Mouse (Mus musculus): Measurements from ENCODE around the gene Pex7. TPM values are rescaled to one million over a fixed set of nuclear protein-coding genes. Genes with fewer than 3 reads are reported as not detected.
A peak's percentile ranks its signal among the peaks of the same experiment; 100 is the strongest.

Gene Pex7
- polyA plus RNA-seq, 1 experiment from 2014 or later, result 51.4 TPM

GRCm38 (mm10) chr10:19924256-19924655 is 16.8 kb upstream of the Pex7 start:
- H3K36me3 ChIP-seq (ENCODE audit: control insufficient read depth, insufficient read depth, low read length), result no peaks in the 10 kb centered on the region
- peaks cover 3% of the 10 kb centered on the region for H3K4me1 ChIP-seq (ENCODE audit: control insufficient read depth, insufficient read depth, low read length)
- H3K4me2 ChIP-seq (ENCODE audit: low read depth, low read length), result no peak overlapping the region
- WGBS, result 77% methylated on average over 2 of the region's 2 CpGs
- ATAC-seq, result no peak
- no peaks in the 10 kb centered on the region for H3K9me3 ChIP-seq (ENCODE audit: control insufficient read depth, low read length)
- H3K27me3 ChIP-seq (replicated peaks; ENCODE audit: control insufficient read depth, insufficient read depth, low read length), result 0 out of 2 replicates have a peak, but pooled peaks cover 2% of the 10 kb centered on the region
- H3K9ac ChIP-seq (ENCODE audit: low read depth, low read length), result no peak overlapping the region
- H3K4me3 ChIP-seq (ENCODE audit: low read length), result no peak overlapping the region
- no peak overlapping the region for H3K27ac ChIP-seq (ENCODE audit: low read length)

- H3K4me3 ChIP-seq (ENCODE audit: low read length), result no peak overlapping the region
- 59% methylated on average over 4 of the region's 4 CpGs for WGBS
- H3K27me3 ChIP-seq (replicated peaks; ENCODE audit: control insufficient read depth, insufficient read depth, low read length), result 0 out of 2 replicates have a peak, but pooled peaks cover 2% of the 10 kb centered on the region
Measured at GRCm38 (mm10) chr10:19922410-19922809, 14.9 kb upstream of the Pex7 start.

GRCm38 (mm10) chr10:19915301-19915700 is 7.8 kb upstream of the Pex7 start:
- Histone ChIP-seq H3K4me3 (ENCODE audit: low read length) (no peak overlapping the region), H3K4me2 (ENCODE audit: low read depth, low read length) (no peak overlapping the region), H3K27ac (ENCODE audit: low read length) (no peak overlapping the region), H3K9ac (ENCODE audit: low read depth, low read length) (no peak overlapping the region), H3K4me1 (ENCODE audit: control insufficient read depth, insufficient read depth, low read length) (no peaks in the 10 kb centered on the region), H3K27me3 (replicated peaks; ENCODE audit: control insufficient read depth, insufficient read depth, low read length) (no peaks in the 10 kb centered on the region), H3K36me3 (ENCODE audit: control insufficient read depth, insufficient read depth, low read length) (no peaks in the 10 kb centered on the region), H3K9me3 (ENCODE audit: control insufficient read depth, low read length) (no peaks in the 10 kb centered on the region)
- 45% methylated on average over 1 of the region's 1 CpGs for WGBS
- ATAC-seq, result peak; percentile 84

More at GRCm38 (mm10) chr10:19922410-19922809, 14.9 kb upstream of the Pex7 start:
- ATAC-seq, result no peak
- Histone ChIP-seq H3K9ac (ENCODE audit: low read depth, low read length) (no peak overlapping the region), H3K4me1 (ENCODE audit: control insufficient read depth, insufficient read depth, low read length) (peaks cover 3% of the 10 kb centered on the region), H3K9me3 (ENCODE audit: control insufficient read depth, low read length) (no peaks in the 10 kb centered on the region), H3K27ac (ENCODE audit: low read length) (no peak overlapping the region), H3K36me3 (ENCODE audit: control insufficient read depth, insufficient read depth, low read length) (no peaks in the 10 kb centered on the region), H3K4me2 (ENCODE audit: low read depth, low read length) (no peak overlapping the region)

- no peaks in the 10 kb centered on the region for H3K9me3 ChIP-seq (ENCODE audit: control insufficient read depth, low read length)
- ATAC-seq, result no peak
- WGBS, result 83% methylated on average over 4 of the region's 4 CpGs
Measured at GRCm38 (mm10) chr10:19913806-19914205, 6.3 kb upstream of the Pex7 start.

GRCm38 (mm10) chr10:19911583-19911982 is 4.1 kb upstream of the Pex7 start:
- ATAC-seq, result no peak
- Histone ChIP-seq H3K27ac (ENCODE audit: low read length) (no peak overlapping the region), H3K36me3 (ENCODE audit: control insufficient read depth, insufficient read depth, low read length) (no peaks in the 10 kb centered on the region), H3K4me2 (ENCODE audit: low read depth, low read length) (no peak overlapping the region), H3K4me3 (ENCODE audit: low read length) (no peak overlapping the region), H3K9me3 (ENCODE audit: control insufficient read depth, low read length) (no peaks in the 10 kb centered on the region), H3K4me1 (ENCODE audit: control insufficient read depth, insufficient read depth, low read length) (peaks cover 3% of the 10 kb centered on the region; the same call in 1 of the 2 replicates), H3K27me3 (replicated peaks; ENCODE audit: control insufficient read depth, insufficient read depth, low read length) (no peaks in the 10 kb centered on the region), H3K9ac (ENCODE audit: low read depth, low read length) (no peak overlapping the region)
- 18% methylated on average over 1 of the region's 1 CpGs for WGBS

More at GRCm38 (mm10) chr10:19913806-19914205, 6.3 kb upstream of the Pex7 start:
- Histone ChIP-seq H3K27ac (ENCODE audit: low read length) (no peak overlapping the region), H3K9ac (ENCODE audit: low read depth, low read length) (no peak overlapping the region), H3K4me1 (ENCODE audit: control insufficient read depth, insufficient read depth, low read length) (no peaks in the 10 kb centered on the region), H3K36me3 (ENCODE audit: control insufficient read depth, insufficient read depth, low read length) (no peaks in the 10 kb centered on the region), H3K27me3 (replicated peaks; ENCODE audit: control insufficient read depth, insufficient read depth, low read length) (no peaks in the 10 kb centered on the region), H3K4me3 (ENCODE audit: low read length) (no peak overlapping the region), H3K4me2 (ENCODE audit: low read depth, low read length) (no peak overlapping the region)

GRCm38 (mm10) chr10:19910516-19910915 is 3.0 kb upstream of the Pex7 start:
- WGBS, result 59% methylated on average over 2 of the region's 2 CpGs
- peaks cover 3% of the 10 kb centered on the region; the same call in 1 of the 2 replicates for H3K4me1 ChIP-seq (ENCODE audit: control insufficient read depth, insufficient read depth, low read length)
- no peak for ATAC-seq
- H3K36me3 ChIP-seq (ENCODE audit: control insufficient read depth, insufficient read depth, low read length), result no peaks in the 10 kb centered on the region
- no peak overlapping the region for H3K9ac ChIP-seq (ENCODE audit: low read depth, low read length)
- H3K4me3 ChIP-seq (ENCODE audit: low read length), result no peak overlapping the region
- no peaks in the 10 kb centered on the region for H3K9me3 ChIP-seq (ENCODE audit: control insufficient read depth, low read length)
- no peak overlapping the region for H3K4me2 ChIP-seq (ENCODE audit: low read depth, low read length)
- H3K27ac ChIP-seq (ENCODE audit: low read length), result no peak overlapping the region
- H3K27me3 ChIP-seq (replicated peaks; ENCODE audit: control insufficient read depth, insufficient read depth, low read length), result no peaks in the 10 kb centered on the region

- no peaks in the 10 kb centered on the region for H3K36me3 ChIP-seq (ENCODE audit: control insufficient read depth, insufficient read depth, low read length)
Measured at GRCm38 (mm10) chr10:19908076-19908475, 587 bp upstream of the Pex7 start.

GRCm38 (mm10) chr10:19904077-19904820 is 3.2 kb downstream of the Pex7 start:
- Histone ChIP-seq H3K4me3 (ENCODE audit: low read length) (no peak overlapping the region), H3K4me1 (ENCODE audit: control insufficient read depth, insufficient read depth, low read length) (peaks cover 3% of the 10 kb centered on the region; the same call in 1 of the 2 replicates), H3K27ac (ENCODE audit: low read length) (no peak overlapping the region), H3K4me2 (ENCODE audit: low read depth, low read length) (no peak overlapping the region), H3K36me3 (ENCODE audit: control insufficient read depth, insufficient read depth, low read length) (no peaks in the 10 kb centered on the region), H3K9ac (ENCODE audit: low read depth, low read length) (no peak overlapping the region), H3K9me3 (ENCODE audit: control insufficient read depth, low read length) (no peaks in the 10 kb centered on the region), H3K27me3 (replicated peaks; ENCODE audit: control insufficient read depth, insufficient read depth, low read length) (no peaks in the 10 kb centered on the region)
- no peak for ATAC-seq
- WGBS, result 78% methylated on average over 13 of the region's 13 CpGs

More at GRCm38 (mm10) chr10:19908076-19908475, 587 bp upstream of the Pex7 start:
- ATAC-seq, result peak; percentile 54
- Histone ChIP-seq H3K9ac (ENCODE audit: low read depth, low read length) (no peak overlapping the region), H3K4me2 (ENCODE audit: low read depth, low read length) (peak overlapping the region; percentile 3; the same call in 1 of the 2 replicates), H3K27me3 (replicated peaks; ENCODE audit: control insufficient read depth, insufficient read depth, low read length) (no peaks in the 10 kb centered on the region), H3K4me1 (ENCODE audit: control insufficient read depth, insufficient read depth, low read length) (peaks cover 3% of the 10 kb centered on the region; the same call in 1 of the 2 replicates), H3K27ac (ENCODE audit: low read length) (no peak overlapping the region), H3K4me3 (ENCODE audit: low read length) (no peak overlapping the region), H3K9me3 (ENCODE audit: control insufficient read depth, low read length) (no peaks in the 10 kb centered on the region)
- 64% methylated on average over 2 of the region's 2 CpGs for WGBS

- H3K9ac ChIP-seq (ENCODE audit: low read depth, low read length), result no peak overlapping the region
- H3K27me3 ChIP-seq (replicated peaks; ENCODE audit: control insufficient read depth, insufficient read depth, low read length), result no peaks in the 10 kb centered on the region
- H3K36me3 ChIP-seq (ENCODE audit: control insufficient read depth, insufficient read depth, low read length), result no peaks in the 10 kb centered on the region
- H3K4me3 ChIP-seq (ENCODE audit: low read length), result no peak overlapping the region
- no peak overlapping the region for H3K4me2 ChIP-seq (ENCODE audit: low read depth, low read length)
- peak; percentile 73 for ATAC-seq
- H3K9me3 ChIP-seq (ENCODE audit: control insufficient read depth, low read length), result no peaks in the 10 kb centered on the region
- H3K27ac ChIP-seq (ENCODE audit: low read length), result no peak overlapping the region
- peaks cover 2% of the 10 kb centered on the region; the same call in 1 of the 2 replicates for H3K4me1 ChIP-seq (ENCODE audit: control insufficient read depth, insufficient read depth, low read length)
- 79% methylated on average over 7 of the region's 7 CpGs for WGBS
Measured at GRCm38 (mm10) chr10:19901992-19902391, 5.5 kb downstream of the Pex7 start.

All from intestine, embryonic 16.5 days (tissue).